Mouse (Mus musculus) ES-E14 (cell line): Measurements from ENCODE around the gene Bpifc. TPM values are rescaled to one million over a fixed set of nuclear protein-coding genes. Genes with fewer than 3 reads are reported as not detected.
"Not testable (repeated sequence)": the region's sequence is repeated elsewhere in the genome, so short reads cannot be mapped to it uniquely, and the experiment has no call there.

ENCODE experiments used
- DNase-seq: peaks from one replicate; pipeline ENCODE4 v3.0.0-alpha.2; 2013; ENCODE audit warnings: low read depth, low spot score
- H3K27ac ChIP-seq: 2 replicates; pipeline ENCODE4 v1.5.1; 2012; ENCODE audit warnings: low read depth, mild to moderate bottlenecking, low read length, moderate library complexity, mixed read lengths; ENCODE audit not compliant: poor library complexity, insufficient read depth, severe bottlenecking
- H3K36me3 ChIP-seq: 2 replicates; pipeline ENCODE4 v1.6.1; 2012; ENCODE audit warnings: mild to moderate bottlenecking, low read length, moderate library complexity, mixed read lengths; ENCODE audit not compliant: control insufficient read depth, poor library complexity, insufficient read depth, severe bottlenecking
- H3K4me1 ChIP-seq, 2 experiments: fragments of 150-350 bp in 1 of 2; sonication (generic) in 1 of 2; 2 replicates each; pipeline ENCODE4 v1.6.1; 2012; ENCODE audit warnings: low read length in 2 of 2, mild to moderate bottlenecking in 1 of 2, mixed read lengths in 1 of 2; ENCODE audit not compliant: control insufficient read depth in 2 of 2, insufficient read depth in 2 of 2, poor library complexity in 1 of 2
- H3K4me3 ChIP-seq, 2 experiments: fragments of 150-350 bp in 1 of 2; sonication (generic) in 1 of 2; 2 replicates each; pipeline ENCODE4 v1.5.1; 2012; ENCODE audit warnings: low read length in 2 of 2, low read depth in 1 of 2, mild to moderate bottlenecking in 1 of 2, mixed read lengths in 1 of 2; ENCODE audit not compliant: insufficient read depth in 1 of 2, poor library complexity in 1 of 2, severe bottlenecking in 1 of 2
- H3K9ac ChIP-seq: 2 replicates; pipeline ENCODE4 v1.6.1; 2012; ENCODE audit warnings: low read depth, mild to moderate bottlenecking, low read length, mixed read lengths; ENCODE audit not compliant: poor library complexity, insufficient read depth, severe bottlenecking
- H3K9me3 ChIP-seq: fragments of 150-350 bp; sonication (generic); 2 replicates; pipeline ENCODE4 v1.6.1; 2012; ENCODE audit warnings: low read depth, mild to moderate bottlenecking, low read length; ENCODE audit not compliant: control insufficient read depth, insufficient read depth
- CHD2 ChIP-seq: IDR thresholded peaks from 2 replicates; pipeline ENCODE4 v1.6.1; 2014; ENCODE audit warnings: mild to moderate bottlenecking, low read depth, low read length, inconsistent platforms
- HCFC1 ChIP-seq: IDR thresholded peaks from 2 replicates; pipeline ENCODE4 v1.6.1; 2012; ENCODE audit warnings: low read length, inconsistent platforms, borderline replicate concordance; ENCODE audit not compliant: insufficient read depth
- MAFK ChIP-seq: IDR thresholded peaks from 2 replicates; pipeline ENCODE4 v1.6.1; 2014; ENCODE audit warnings: mild to moderate bottlenecking, low read depth, low read length, inconsistent platforms; ENCODE audit not compliant: insufficient read depth
- ZC3H11A ChIP-seq: IDR thresholded peaks from 2 replicates; pipeline ENCODE4 v1.6.1; 2012; ENCODE audit warnings: low read depth, mild to moderate bottlenecking, inconsistent platforms, low read length, borderline replicate concordance
- ZNF384 ChIP-seq: IDR thresholded peaks from 2 replicates; pipeline ENCODE4 v1.6.1; 2012; ENCODE audit warnings: low read depth, low read length, inconsistent platforms
- in situ Hi-C, 2 experiments: fragments of 600-800 bp; cut with MboI; formaldehyde crosslinking; loops; one replicate each; pipeline ENCODE4 v1.15.1; 2025; ENCODE audit warnings: low sequenced_read_pairs in 2 of 2, inconsistent platforms in 1 of 2; ENCODE audit not compliant: unreplicated experiment in 2 of 2
- total RNA-seq: library from RNA; depleted of rRNA; stranded (reverse); fragments of 300-350 nt; gene quantifications from 2 replicates; pipeline ENCODE4 v1.2.3, GENCODE M21; 2012

Bpifc gene
- total RNA-seq, 1 experiment: not detected

DNA sequence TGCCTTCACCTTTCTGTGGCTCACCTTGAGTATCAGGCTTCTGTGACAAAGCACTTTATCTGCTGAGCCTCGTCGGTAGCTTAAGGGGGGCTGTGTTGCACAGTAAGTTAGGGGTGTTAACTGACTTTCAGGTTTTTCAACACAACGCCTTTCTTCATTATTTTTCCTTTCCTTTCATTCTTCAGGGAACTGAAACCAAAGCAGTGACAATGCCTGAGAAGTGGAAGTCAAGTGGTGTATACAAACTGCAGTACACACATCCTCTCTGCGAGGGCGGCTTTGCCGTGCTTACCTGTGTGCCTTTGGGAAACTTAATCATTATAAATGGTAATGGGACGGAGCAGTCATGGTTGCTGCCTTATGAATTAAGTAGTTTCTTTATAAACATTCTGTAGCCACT lies 19.0 kb upstream of the Bpifc start:
- in situ Hi-C loops: no loop called here
- Histone ChIP-seq H3K9ac (no peak overlapping the region), H3K9me3 (no peaks in the 10 kb centered on the region), H3K4me1 (no peaks in the 10 kb centered on the region), H3K36me3 (peaks cover 22% of the 10 kb centered on the region), H3K4me3 (no peak overlapping the region), H3K27ac (no peak overlapping the region)
- TF ChIP-seq HCFC1: no peak
- TF ChIP-seq ZNF384: no peak
- TF ChIP-seq MAFK: no peak
- TF ChIP-seq ZC3H11A: no peak
- TF ChIP-seq CHD2: no peak
- DNase-seq: no peak

- in situ Hi-C loops, H3K4me1 ChIP-seq, H3K27ac ChIP-seq, H3K9me3 ChIP-seq, DNase-seq, H3K4me3 ChIP-seq, H3K9ac ChIP-seq: not testable (repeated sequence)
- H3K36me3 ChIP-seq: peaks cover 11% of the 10 kb centered on the region
These were observed 15.1 kb upstream of the Bpifc start for GRCm38 (mm10) chr10:86026807-86027206.

- Histone ChIP-seq H3K27ac (no peak overlapping the region), H3K4me1 (no peaks in the 10 kb centered on the region; a peak in 1 of 4 replicates), H3K9me3 (no peaks in the 10 kb centered on the region), H3K36me3 (peaks cover 10% of the 10 kb centered on the region), H3K4me3 (no peak overlapping the region), H3K9ac (no peak overlapping the region)
- in situ Hi-C loops: no loop called here
- DNase-seq: no peak
- TF ChIP-seq CHD2 (no peak), MAFK (no peak), ZNF384 (no peak)
These were observed 14.7 kb upstream of the Bpifc start for GRCm38 (mm10) chr10:86026354-86026753.

DNA sequence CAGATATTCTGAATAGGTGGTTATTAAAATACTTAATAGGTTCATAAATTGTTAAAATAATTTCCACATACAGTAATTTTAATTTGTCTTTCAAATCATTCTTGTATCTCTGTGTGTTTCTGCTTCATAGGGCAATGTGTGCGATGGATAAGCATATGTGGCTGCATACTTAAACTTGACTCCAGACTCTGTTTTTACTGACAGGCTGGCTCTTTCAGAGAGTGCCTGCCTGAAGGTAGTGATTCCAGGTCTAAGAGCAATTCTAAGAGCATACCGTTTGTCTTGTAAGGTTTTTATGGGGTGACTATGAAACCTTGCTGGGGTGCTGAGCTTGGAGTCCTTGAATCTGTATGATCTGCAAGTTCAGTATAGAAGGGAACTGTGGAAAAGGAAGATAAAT lies 14.2 kb upstream of the Bpifc start:
- in situ Hi-C loops: no loop called here
- Histone ChIP-seq H3K4me1 (no peaks in the 10 kb centered on the region; a peak in 1 of 4 replicates), H3K4me3 (no peak overlapping the region), H3K9me3 (no peaks in the 10 kb centered on the region), H3K36me3 (peaks cover 8% of the 10 kb centered on the region), H3K9ac (no peak overlapping the region), H3K27ac (no peak overlapping the region)
- no peak for DNase-seq
- no peak for TF ChIP-seq ZC3H11A
- TF ChIP-seq ZNF384: no peak
- no peak for TF ChIP-seq CHD2
- no peak for TF ChIP-seq HCFC1
- TF ChIP-seq MAFK: no peak

DNA sequence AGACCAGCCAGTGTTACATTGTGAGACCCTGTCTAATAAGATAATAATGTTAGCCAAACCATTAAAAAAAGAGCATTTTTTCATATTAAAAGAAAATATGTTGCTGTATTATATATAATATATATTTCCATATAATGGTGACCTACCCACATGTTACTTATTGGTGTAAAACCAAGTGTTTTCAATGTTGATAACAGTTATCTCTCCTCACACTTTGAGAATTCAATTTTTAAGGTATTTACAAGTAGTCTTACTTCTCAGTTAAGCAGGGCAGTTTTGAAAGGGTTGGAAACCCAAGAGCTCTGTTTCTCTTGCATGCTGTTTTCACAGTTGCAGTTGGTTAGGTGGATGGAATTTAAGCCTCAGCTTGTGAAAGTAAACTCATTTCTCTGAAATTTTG lies 11.5 kb upstream of the Bpifc start:
- TF ChIP-seq ZC3H11A: no peak
- TF ChIP-seq HCFC1: no peak
- TF ChIP-seq ZNF384: no peak
- TF ChIP-seq MAFK: no peak
- no peak for TF ChIP-seq CHD2
- H3K9ac ChIP-seq: no peak overlapping the region
- H3K4me3 ChIP-seq: no peak overlapping the region; a peak in 1 of 4 replicates
- H3K4me1 ChIP-seq: peaks cover 4% of the 10 kb centered on the region in 2 experiments; a peak in 3 of 4 replicates
- H3K9me3 ChIP-seq: no peaks in the 10 kb centered on the region
- no peak for DNase-seq
- no peak overlapping the region for H3K27ac ChIP-seq
- in situ Hi-C loops: no loop called here
- H3K36me3 ChIP-seq: no peaks in the 10 kb centered on the region
